Mouse (Mus musculus) bone marrow macrophage, adult 2 months (primary cell): ENCODE data around the gene Nme9.

ENCODE experiments used
- CTCF ChIP-seq: IDR thresholded peaks from 2 replicates; pipeline ENCODE4 v1.5.1; 2012; ENCODE audit warnings: low read depth, mild to moderate bottlenecking, low read length, moderate library complexity
- POLR2A ChIP-seq: IDR thresholded peaks from 2 replicates; pipeline ENCODE4 v1.6.1; 2012; ENCODE audit warnings: mild to moderate bottlenecking, low read depth, low read length, borderline replicate concordance

- no peak for TF ChIP-seq CTCF
- no peak for TF ChIP-seq POLR2A
These were observed 36.6 kb downstream of the Nme9 start for GRCm38 (mm10) chr9:99487841-99488240.
